Mouse (Mus musculus): ENCODE data around the gene Cep128.
"Not testable (repeated sequence)": the region's sequence is repeated elsewhere in the genome, so short reads cannot be mapped to it uniquely, and the experiment has no call there.

The Cep128 gene

DNA sequence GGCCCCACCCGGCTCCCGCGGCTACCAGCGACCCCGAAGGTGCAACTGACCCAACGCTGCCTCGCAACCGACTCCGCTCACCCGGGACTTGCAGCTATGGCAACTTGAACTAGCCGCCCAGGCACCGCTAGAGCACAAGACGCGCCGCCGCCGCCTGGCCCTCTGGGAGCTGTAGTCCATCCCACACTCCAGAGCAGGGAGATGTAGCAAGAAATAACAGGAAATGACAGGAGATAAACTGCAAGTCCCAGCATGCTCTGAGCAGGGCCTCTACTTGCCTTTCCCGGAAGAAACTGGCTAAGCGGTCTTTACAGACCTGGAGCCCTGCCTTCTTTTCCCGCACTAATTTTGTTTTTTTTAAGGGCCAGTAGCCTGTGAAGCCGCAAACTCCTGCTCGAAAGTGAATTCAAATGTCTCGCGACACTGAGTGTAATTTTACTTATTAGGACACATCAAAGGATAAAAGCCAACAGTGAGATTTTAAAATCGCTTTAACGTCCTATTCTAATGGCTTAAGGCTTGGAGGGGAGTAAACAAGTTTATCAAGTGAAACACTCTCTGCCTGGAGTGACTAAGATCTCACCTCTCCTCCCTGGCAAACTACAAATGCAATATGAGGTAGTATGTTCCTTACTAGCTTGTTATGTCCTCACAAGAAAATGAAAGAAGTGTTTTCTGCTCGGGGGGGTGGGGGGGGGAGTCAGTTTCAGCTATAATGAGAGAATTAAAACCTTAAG is at the start of gene Cep128, which contains the start of gene Tshr:
Gene Cep128 (minus strand): TSS at position 129 of the 737 bp plus-strand sequence.
Gene Tshr (plus strand): TSS at position 283 of the 737 bp plus-strand sequence.
- peak; percentile 88 to 95 for DNase-seq (ENCODE audit: low spot score in 2 of 2)

DNA sequence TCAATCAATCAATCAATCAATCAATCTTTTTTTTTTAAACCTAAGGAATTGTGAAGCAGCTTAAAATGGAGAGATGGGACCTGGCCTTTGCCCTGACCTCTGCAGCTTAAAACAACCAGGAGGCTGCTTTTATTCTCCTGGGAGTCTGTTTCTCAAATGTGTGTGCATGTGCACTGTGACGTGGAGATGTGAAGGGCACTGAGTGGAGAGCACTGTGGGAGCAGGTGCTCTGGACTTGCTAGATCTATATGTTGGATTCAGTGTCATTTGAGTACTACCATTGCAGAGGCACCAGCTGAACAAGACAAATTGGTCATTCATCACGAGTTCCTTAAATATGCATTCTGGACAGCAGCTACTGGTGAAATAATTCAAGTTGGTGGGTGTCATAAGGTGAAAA is 42.9 kb upstream of the Cep128 start:
- no peak for DNase-seq (ENCODE audit: low spot score in 2 of 2)

GRCm38 (mm10) chr12:91426499-91426898 is 42.3 kb upstream of the Cep128 start:
- DNase-seq (ENCODE audit: low spot score in 2 of 2) = no peak

GRCm38 (mm10) chr12:91423125-91423820 is 39.1 kb upstream of the Cep128 start:
- peak in 1 of 2 experiments; percentile 34 for DNase-seq (ENCODE audit: low spot score in 2 of 2)

DNA sequence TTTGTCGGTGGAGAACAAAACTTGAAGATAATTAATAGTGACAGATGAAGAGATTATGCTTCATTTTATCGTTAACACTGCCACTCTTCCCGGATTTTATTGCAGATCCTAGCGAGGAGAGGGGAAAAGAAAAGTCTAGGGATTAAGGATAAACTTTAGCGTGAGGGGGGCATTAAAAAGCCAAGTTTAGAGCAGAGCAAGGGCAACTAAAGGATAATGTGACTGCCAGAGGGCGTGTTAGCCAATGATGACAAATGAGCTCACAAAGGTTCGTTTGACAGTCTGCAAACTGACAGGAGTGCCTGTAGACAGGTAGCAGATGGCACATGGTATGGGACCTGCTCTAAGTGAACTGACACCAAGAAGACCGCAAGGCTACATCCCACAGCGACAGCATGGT is 37.1 kb upstream of the Cep128 start:
- DNase-seq (ENCODE audit: low spot score in 2 of 2) = no peak

DNA sequence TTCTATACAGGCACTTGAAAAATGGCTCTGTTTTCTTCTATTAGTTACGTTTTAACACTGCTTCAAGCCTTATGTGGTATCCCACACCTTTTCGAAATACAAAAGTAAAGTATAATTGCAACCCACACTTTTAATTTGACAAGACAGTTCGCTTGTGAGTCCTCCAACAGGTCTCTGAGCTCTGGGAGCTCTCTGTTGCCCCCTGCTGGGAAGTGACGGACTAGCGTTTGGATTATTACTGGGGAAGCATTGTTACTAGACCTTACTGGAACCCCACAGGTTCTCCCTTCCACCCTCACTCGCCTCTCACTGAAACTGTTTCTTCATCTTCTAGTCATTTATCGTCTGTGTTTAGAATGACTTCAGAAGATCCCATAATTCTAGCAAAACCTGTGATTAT is 34.6 kb upstream of the Cep128 start:
- peak; percentile 52 to 75 for DNase-seq (ENCODE audit: low spot score in 2 of 2)

DNA sequence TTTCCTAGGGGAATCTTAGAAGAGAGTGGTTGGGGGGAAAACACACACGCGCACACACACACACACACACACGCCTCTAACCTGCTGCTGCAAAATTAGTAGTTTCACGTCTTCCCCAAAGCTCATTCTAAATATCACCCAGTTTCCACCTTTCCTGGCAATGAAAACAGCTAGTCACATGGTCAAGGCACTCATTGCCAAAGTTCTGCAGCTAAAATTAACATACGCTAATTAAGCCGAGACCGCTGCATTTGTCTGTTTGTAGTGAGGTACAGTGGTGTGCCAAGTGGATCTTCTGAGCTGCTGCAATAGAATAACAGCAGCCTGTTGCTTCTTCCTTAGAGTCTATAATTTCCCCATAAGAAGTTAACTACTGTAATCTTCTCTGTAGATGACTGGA is 32.6 kb upstream of the Cep128 start:
- no peak for DNase-seq (ENCODE audit: low spot score in 2 of 2)

GRCm38 (mm10) chr12:91415112-91415511 is 30.9 kb upstream of the Cep128 start:
- DNase-seq (ENCODE audit: low spot score in 2 of 2) = no peak

- no peak for DNase-seq (ENCODE audit: low spot score in 2 of 2)
Measured at GRCm38 (mm10) chr12:91412461-91413182, 28.4 kb upstream of the Cep128 start.

DNA sequence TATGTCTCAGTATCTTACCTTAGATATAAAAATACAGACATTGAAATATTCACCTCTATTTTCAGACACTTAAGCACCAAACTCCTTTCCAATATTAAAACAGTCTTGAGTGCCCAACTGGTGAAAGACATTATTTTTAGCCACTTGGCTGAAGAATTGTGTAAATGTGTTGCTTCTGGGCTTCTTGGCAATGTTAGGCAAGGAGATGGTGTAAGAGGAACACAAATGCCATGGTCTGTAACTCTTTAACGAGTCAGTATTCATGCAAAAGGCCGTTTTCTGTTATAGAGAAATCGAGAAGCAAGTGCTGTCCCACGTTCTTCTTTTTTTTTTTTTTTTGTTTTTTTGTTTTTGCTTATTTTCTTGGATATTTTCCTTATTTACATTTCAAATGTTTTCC is 26.1 kb upstream of the Cep128 start:
- DNase-seq (ENCODE audit: low spot score in 2 of 2) = no peak

- no peak for DNase-seq (ENCODE audit: low spot score in 2 of 2)
Measured at GRCm38 (mm10) chr12:91401049-91401352, 16.8 kb upstream of the Cep128 start.

- peak in 1 of 2 experiments; percentile 53 for DNase-seq (ENCODE audit: low spot score in 2 of 2)
Measured at GRCm38 (mm10) chr12:91400232-91401048, 16.2 kb upstream of the Cep128 start.

DNA sequence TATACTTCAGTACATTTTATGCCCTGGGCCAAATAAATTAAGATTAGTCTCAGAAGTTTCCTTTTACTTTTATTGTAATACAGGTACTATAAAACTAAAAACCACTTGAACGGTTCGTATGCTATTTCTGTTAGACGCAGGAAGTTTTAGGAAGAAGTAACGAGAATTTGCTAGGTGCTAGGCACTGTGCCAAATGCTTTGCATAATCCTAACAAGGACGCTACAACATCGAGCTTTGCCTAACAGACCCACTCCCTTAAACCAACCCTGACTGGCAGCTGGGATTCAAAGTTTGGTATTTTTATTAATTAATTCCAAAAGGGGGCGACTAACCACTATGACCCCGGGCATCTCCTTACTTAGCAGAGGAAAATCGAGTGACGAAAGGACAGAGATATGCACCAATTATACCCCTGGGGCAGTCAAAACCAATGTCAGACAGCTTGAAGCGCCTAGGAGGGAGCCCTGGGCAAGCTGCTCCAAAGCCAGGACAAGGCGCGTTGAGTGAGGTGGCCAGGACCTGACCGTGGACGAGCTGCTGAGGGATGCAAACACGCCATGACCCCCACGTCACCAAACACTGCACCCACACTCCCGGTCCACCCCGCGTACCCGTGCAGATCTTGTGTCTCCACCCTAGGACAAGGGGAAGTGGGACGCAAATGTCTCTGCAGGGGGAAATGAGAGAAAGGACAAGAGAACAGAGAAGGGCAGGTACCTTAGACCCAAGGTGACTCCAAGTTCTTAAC is 519 bp downstream of the Cep128 start:
- peak in 1 of 2 experiments; percentile 61 for DNase-seq (ENCODE audit: low spot score in 2 of 2)

- no peak for DNase-seq (ENCODE audit: low spot score in 2 of 2)
Measured at GRCm38 (mm10) chr12:91369173-91369572, 15.0 kb downstream of the Cep128 start.

GRCm38 (mm10) chr12:91353783-91354182 is 30.4 kb downstream of the Cep128 start:
- DNase-seq (ENCODE audit: low spot score in 2 of 2) = no peak

DNA sequence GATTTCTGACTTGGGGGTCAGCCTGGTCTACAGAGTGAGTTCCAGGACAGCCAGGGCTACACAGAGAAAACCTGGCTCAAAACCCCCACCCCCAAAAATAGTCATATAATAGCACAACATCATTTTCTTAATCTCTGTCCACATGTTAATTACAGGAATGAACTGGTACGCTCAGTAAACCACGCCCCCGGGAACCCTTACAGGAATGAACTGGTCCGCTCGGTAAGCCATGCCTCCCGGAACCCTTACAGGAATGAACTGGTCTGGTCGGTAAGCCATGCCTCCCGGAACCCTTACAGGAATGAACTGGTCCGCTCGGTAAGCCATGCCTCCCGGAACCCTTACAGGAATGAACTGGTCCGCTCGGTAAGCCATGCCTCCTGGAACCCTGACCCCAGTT is 45.6 kb downstream of the Cep128 start:
- DNase-seq (ENCODE audit: low spot score in 2 of 2) = not testable (repeated sequence)

DNA sequence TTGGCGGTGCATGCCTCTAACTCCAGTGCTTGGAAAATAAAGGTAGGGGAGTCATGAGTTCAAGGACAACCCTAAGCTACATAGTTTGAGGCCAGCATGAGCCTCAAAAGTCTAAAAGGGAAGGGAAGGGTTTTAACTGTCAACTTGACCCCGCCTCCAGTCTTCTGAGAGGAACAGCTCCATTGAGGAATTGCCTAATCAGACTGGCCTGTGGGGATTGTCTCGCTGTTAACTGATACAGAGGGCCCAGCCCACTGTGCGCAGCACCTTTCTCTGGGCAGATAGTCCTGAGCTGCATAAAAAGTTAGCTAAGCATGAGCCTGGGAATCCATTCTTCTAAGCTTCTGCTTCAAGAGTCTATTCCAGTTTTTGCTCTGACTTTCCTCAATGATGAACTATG is 56.7 kb downstream of the Cep128 start:
- no peak for DNase-seq (ENCODE audit: low spot score in 2 of 2)

DNA sequence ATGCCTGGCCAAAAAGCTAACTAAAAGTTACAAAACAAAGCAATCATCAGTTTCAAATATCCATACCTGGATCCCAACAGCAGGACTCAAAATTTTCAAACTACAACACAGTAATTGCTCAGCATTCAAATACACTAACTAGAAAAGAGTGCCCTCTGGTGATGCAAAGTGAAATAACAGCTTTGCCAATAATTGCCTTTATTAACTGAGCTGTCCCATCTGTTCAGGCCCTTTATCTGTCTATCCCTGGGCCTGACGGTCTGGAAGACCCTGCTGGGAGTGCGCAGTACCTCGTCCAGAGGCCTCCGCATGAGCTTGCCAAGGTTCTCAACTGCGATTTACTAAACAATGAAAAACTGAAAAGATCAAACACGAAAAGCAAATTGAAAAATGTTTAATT is 58.1 kb downstream of the Cep128 start:
- DNase-seq (ENCODE audit: low spot score in 2 of 2) = peak; percentile 8 to 43

GRCm38 (mm10) chr12:91315026-91315425 is 69.2 kb downstream of the Cep128 start:
- DNase-seq (ENCODE audit: low spot score in 2 of 2) = no peak

DNA sequence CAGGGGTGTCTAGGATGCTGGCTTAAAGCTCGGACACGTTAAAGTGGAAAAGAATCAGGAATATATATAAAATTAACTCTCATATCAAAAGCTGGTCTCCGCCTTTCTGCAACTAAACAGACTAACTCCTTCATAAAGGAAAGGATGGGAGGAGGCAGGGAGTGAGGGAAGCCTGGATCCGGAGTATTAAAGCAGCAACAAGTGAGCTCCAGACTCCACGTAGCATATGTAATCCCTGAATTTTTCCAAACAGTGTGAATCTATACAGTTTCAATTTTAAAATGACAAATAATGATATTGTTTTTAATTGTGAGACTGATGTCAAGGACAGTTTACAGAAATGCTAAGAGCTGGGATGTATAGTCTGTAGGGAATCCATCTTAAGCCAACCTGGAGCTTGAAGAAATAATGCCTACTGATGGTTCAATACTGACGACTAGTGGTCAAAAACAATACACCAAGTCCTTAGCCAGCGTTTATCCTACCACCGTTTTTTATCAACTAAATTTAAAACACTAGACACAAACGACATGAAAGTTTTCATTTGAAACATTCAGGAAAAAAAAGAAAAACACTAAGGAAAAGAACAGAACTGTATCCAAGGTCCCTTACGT is 70.1 kb downstream of the Cep128 start:
- no peak for DNase-seq (ENCODE audit: low spot score in 2 of 2)

GRCm38 (mm10) chr12:91312591-91312990 is 71.6 kb downstream of the Cep128 start:
- no peak for DNase-seq (ENCODE audit: low spot score in 2 of 2)
